Mouse (Mus musculus) midbrain, embryonic 11.5 days (tissue): Measurements from ENCODE around the gene Harbi1. TPM values are rescaled to one million over a fixed set of nuclear protein-coding genes. Genes with fewer than 3 reads are reported as not detected.

Experiments used
- ATAC-seq: fragments of 200-750 bp; cut with Nextera tagmentation; 2 replicates; pipeline ENCODE4 v1.8.0; 2017; ENCODE audit warnings: moderate TSS enrichment, moderate library complexity; ENCODE audit not compliant: low FRiP score
- DNase-seq: peaks from one replicate; pipeline ENCODE4 v3.0.0; 2015; ENCODE audit warnings: low spot score; ENCODE audit errors: missing footprints
- H3K27ac ChIP-seq: fragments of 300-500 bp; sonication (generic); 2 replicates; pipeline ENCODE4 v1.5.1; 2014; ENCODE audit warnings: low read depth, low read length
- H3K27me3 ChIP-seq: fragments of 300-500 bp; sonication (generic); 2 replicates; pipeline ENCODE4 v1.6.1; 2014; ENCODE audit warnings: mild to moderate bottlenecking, low read length, moderate library complexity, mixed read lengths; ENCODE audit not compliant: control insufficient read depth, insufficient read depth
- H3K36me3 ChIP-seq: fragments of 300-500 bp; sonication (generic); 2 replicates; pipeline ENCODE4 v1.6.1; 2014; ENCODE audit warnings: mild to moderate bottlenecking, low read length, moderate library complexity, mixed read lengths; ENCODE audit not compliant: control insufficient read depth, insufficient read depth
- H3K4me1 ChIP-seq: fragments of 300-500 bp; sonication (generic); 2 replicates; pipeline ENCODE4 v1.6.1; 2014; ENCODE audit warnings: low read length; ENCODE audit not compliant: control insufficient read depth, insufficient read depth
- H3K4me2 ChIP-seq: fragments of 300-500 bp; sonication (generic); 2 replicates; pipeline ENCODE4 v1.6.1; 2014; ENCODE audit warnings: mild to moderate bottlenecking, moderate library complexity
- H3K4me3 ChIP-seq: fragments of 300-500 bp; sonication (generic); 2 replicates; pipeline ENCODE4 v1.5.1; 2014; ENCODE audit warnings: low read depth, low read length
- H3K9ac ChIP-seq: fragments of 300-500 bp; sonication (generic); 2 replicates; pipeline ENCODE4 v1.6.1; 2014; ENCODE audit warnings: low read length
- H3K9me3 ChIP-seq: fragments of 300-500 bp; sonication (generic); 2 replicates; pipeline ENCODE4 v1.6.1; 2016; ENCODE audit warnings: low read length; ENCODE audit not compliant: control insufficient read depth
- WGBS: fragments of 180-500 bp; shearing (Covaris S2); extraction: QIAGEN DNeasy Blood & Tissue Kit; methylation state at CpG from one replicate; pipeline ENCODE4 v1.1.7; 2014; 5-methylcytosine and 5-hydroxymethylcytosine counted together
- polyA plus RNA-seq: library from polyadenylated mRNA; unstranded; fragments of >200 nt; fragmentation: Nextera tagmentation; extraction: Ambion mirVana; gene quantifications from 2 replicates; pipeline ENCODE4 v1.2.1, GENCODE M21; 2014

Harbi1 gene
- 18.0 and 19.9 TPM in 2 replicates for polyA plus RNA-seq

- Histone ChIP-seq H3K27me3 (no peaks in the 10 kb centered on the region), H3K9me3 (no peaks in the 10 kb centered on the region), H3K27ac (peak within 1 kb of the TSS; percentile 53; the same call in 1 of the 2 replicates), H3K9ac (peak within 1 kb of the TSS; percentile 72), H3K4me2 (peak within 1 kb of the TSS; percentile 78), H3K4me3 (peak within 1 kb of the TSS; percentile 73), H3K36me3 (no peaks in the 10 kb centered on the region), H3K4me1 (peaks cover 8% of the 10 kb centered on the region)
- peak; percentile 99 for DNase-seq
- ATAC-seq = peak; percentile 98
- under 1% methylated on average over 66 of the region's 66 CpGs for WGBS
Observed at GRCm38 (mm10) chr2:91710272-91711234, at the start of gene Harbi1, which contains the start of gene Atg13. TSS of gene Harbi1 (plus strand) at chr2:91710852. TSS of gene Atg13 (minus strand) at chr2:91710576.

GRCm38 (mm10) chr2:91660981-91661380 is 49.7 kb upstream of the Harbi1 start:
- peaks cover 5% of the 10 kb centered on the region; the same call in 1 of the 2 replicates for H3K36me3 ChIP-seq
- H3K27ac ChIP-seq = no peak overlapping the region
- H3K27me3 ChIP-seq = no peaks in the 10 kb centered on the region
- ATAC-seq (no peak), DNase-seq (no peak)
- H3K4me2 ChIP-seq = no peak overlapping the region
- no peaks in the 10 kb centered on the region for H3K9me3 ChIP-seq
- no peak overlapping the region for H3K9ac ChIP-seq
- 92% methylated on average over 6 of the region's 6 CpGs for WGBS
- H3K4me1 ChIP-seq = no peaks in the 10 kb centered on the region
- no peak overlapping the region for H3K4me3 ChIP-seq

- H3K4me2 ChIP-seq = no peak overlapping the region
- H3K4me1 ChIP-seq = no peaks in the 10 kb centered on the region
- no peaks in the 10 kb centered on the region for H3K27me3 ChIP-seq
- DNase-seq (no peak), ATAC-seq (no peak)
- no peak overlapping the region for H3K9ac ChIP-seq
- H3K4me3 ChIP-seq = no peak overlapping the region
- H3K9me3 ChIP-seq = no peaks in the 10 kb centered on the region
- H3K27ac ChIP-seq = no peak overlapping the region
- H3K36me3 ChIP-seq = peaks cover 14% of the 10 kb centered on the region
Observed at GRCm38 (mm10) chr2:91664780-91665179, 45.9 kb upstream of the Harbi1 start.

GRCm38 (mm10) chr2:91666386-91666910 is 44.2 kb upstream of the Harbi1 start:
- H3K4me3 ChIP-seq = no peak overlapping the region
- H3K27me3 ChIP-seq = no peaks in the 10 kb centered on the region
- no peaks in the 10 kb centered on the region for H3K4me1 ChIP-seq
- no peak for DNase-seq
- no peak overlapping the region for H3K4me2 ChIP-seq
- H3K9ac ChIP-seq = no peak overlapping the region
- no peaks in the 10 kb centered on the region for H3K9me3 ChIP-seq
- 94% methylated on average over 6 of the region's 6 CpGs for WGBS
- ATAC-seq = no peak
- no peak overlapping the region for H3K27ac ChIP-seq
- peaks cover 17% of the 10 kb centered on the region for H3K36me3 ChIP-seq

GRCm38 (mm10) chr2:91667747-91668146 is 42.9 kb upstream of the Harbi1 start:
- no peak overlapping the region for H3K27ac ChIP-seq
- H3K4me1 ChIP-seq = no peaks in the 10 kb centered on the region
- WGBS = 77% methylated on average over 2 of the region's 2 CpGs
- no peaks in the 10 kb centered on the region for H3K9me3 ChIP-seq
- H3K36me3 ChIP-seq = peaks cover 18% of the 10 kb centered on the region
- no peak overlapping the region for H3K9ac ChIP-seq
- H3K4me2 ChIP-seq = no peak overlapping the region
- H3K27me3 ChIP-seq = no peaks in the 10 kb centered on the region
- H3K4me3 ChIP-seq = no peak overlapping the region
- ATAC-seq = no peak
- DNase-seq = no peak

- no peaks in the 10 kb centered on the region for H3K9me3 ChIP-seq
- no peak overlapping the region for H3K27ac ChIP-seq
- no peak for DNase-seq
- no peaks in the 10 kb centered on the region for H3K4me1 ChIP-seq
- WGBS = 88% methylated on average over 8 of the region's 8 CpGs
- H3K9ac ChIP-seq = no peak overlapping the region
- H3K4me2 ChIP-seq = no peak overlapping the region
- H3K27me3 ChIP-seq = no peaks in the 10 kb centered on the region
- peaks cover 19% of the 10 kb centered on the region for H3K36me3 ChIP-seq
- H3K4me3 ChIP-seq = no peak overlapping the region
- no peak for ATAC-seq
Observed at GRCm38 (mm10) chr2:91669326-91669725, 41.3 kb upstream of the Harbi1 start.

GRCm38 (mm10) chr2:91670038-91670437 is 40.6 kb upstream of the Harbi1 start:
- Histone ChIP-seq H3K36me3 (peaks cover 19% of the 10 kb centered on the region), H3K4me1 (no peaks in the 10 kb centered on the region), H3K9me3 (no peaks in the 10 kb centered on the region), H3K4me3 (no peak overlapping the region), H3K9ac (no peak overlapping the region), H3K27ac (no peak overlapping the region), H3K4me2 (no peak overlapping the region), H3K27me3 (no peaks in the 10 kb centered on the region)
- DNase-seq (no peak), ATAC-seq (no peak)
- 87% methylated on average over 6 of the region's 6 CpGs for WGBS

- Histone ChIP-seq H3K27me3 (no peaks in the 10 kb centered on the region), H3K27ac (no peak overlapping the region), H3K4me3 (no peak overlapping the region), H3K9ac (no peak overlapping the region), H3K4me2 (no peak overlapping the region), H3K36me3 (peaks cover 19% of the 10 kb centered on the region; the same call in 1 of the 2 replicates), H3K4me1 (no peaks in the 10 kb centered on the region), H3K9me3 (no peaks in the 10 kb centered on the region)
- ATAC-seq (no peak), DNase-seq (no peak)
- 84% methylated on average over 2 of the region's 2 CpGs for WGBS
Observed at GRCm38 (mm10) chr2:91673587-91673986, 37.1 kb upstream of the Harbi1 start.

GRCm38 (mm10) chr2:91674895-91675294 is 35.8 kb upstream of the Harbi1 start:
- H3K4me3 ChIP-seq = no peak overlapping the region
- H3K9ac ChIP-seq = no peak overlapping the region
- ATAC-seq (no peak), DNase-seq (no peak)
- H3K27me3 ChIP-seq = no peaks in the 10 kb centered on the region
- peaks cover 11% of the 10 kb centered on the region; the same call in 1 of the 2 replicates for H3K36me3 ChIP-seq
- no peaks in the 10 kb centered on the region for H3K4me1 ChIP-seq
- H3K4me2 ChIP-seq = no peak overlapping the region
- no peak overlapping the region for H3K27ac ChIP-seq
- H3K9me3 ChIP-seq = no peaks in the 10 kb centered on the region
- 88% methylated on average over 5 of the region's 5 CpGs for WGBS
